Mouse (Mus musculus) kidney, adult 2 months (tissue): Measurements from ENCODE around the gene Ston1. TPM values are rescaled to one million over a fixed set of nuclear protein-coding genes. Genes with fewer than 3 reads are reported as not detected.

ENCODE experiments used
- DNase-seq: peaks from one replicate; pipeline ENCODE4 v3.0.0; 2021
- H3K27ac ChIP-seq: fragments of 200-500 bp; 2 replicates; pipeline ENCODE4 v1.5.1; 2012; ENCODE audit warnings: low read depth, low read length, control low read depth, inconsistent platforms; ENCODE audit not compliant: insufficient read depth
- H3K27me3 ChIP-seq: fragments of 200-500 bp; replicated peaks from 2 replicates; pipeline ENCODE4 v1.6.1; 2012; ENCODE audit warnings: mild to moderate bottlenecking, moderate library complexity, low read length, inconsistent platforms; ENCODE audit not compliant: control insufficient read depth, insufficient read depth
- H3K36me3 ChIP-seq: fragments of 200-500 bp; 2 replicates; pipeline ENCODE4 v1.6.1; 2012; ENCODE audit warnings: mild to moderate bottlenecking, moderate library complexity, low read length, inconsistent platforms; ENCODE audit not compliant: control insufficient read depth, insufficient read depth
- H3K4me1 ChIP-seq: fragments of 200-500 bp; 2 replicates; pipeline ENCODE4 v1.6.1; 2011; ENCODE audit warnings: low read length; ENCODE audit not compliant: control insufficient read depth, insufficient read depth
- H3K4me3 ChIP-seq: fragments of 200-500 bp; 2 replicates; pipeline ENCODE4 v1.5.1; 2011; ENCODE audit warnings: mild to moderate bottlenecking, low read depth, low read length, control low read depth; ENCODE audit not compliant: insufficient read depth
- CTCF ChIP-seq: fragments of 200-500 bp; conservative IDR thresholded peaks from 2 replicates; pipeline ENCODE4 v1.5.1; 2011; ENCODE audit warnings: low read depth, mild to moderate bottlenecking, control low read depth, low read length, moderate library complexity, mixed read lengths; ENCODE audit not compliant: insufficient read depth, insufficient read length
- POLR2A ChIP-seq: fragments of 200-500 bp; IDR thresholded peaks from one replicate; pipeline ENCODE4 v1.6.1; 2011; ENCODE audit warnings: low read depth, low read length, control low read depth
- WGBS: fragments of 180-500 bp; shearing (Covaris S2); methylation state at CpG from one replicate; pipeline ENCODE4 v1.1.7; 2018; 5-methylcytosine and 5-hydroxymethylcytosine counted together
- polyA plus RNA-seq: library from polyadenylated mRNA; depleted of rRNA; stranded (reverse); fragments of >200 nt; gene quantifications from 2 replicates; pipeline ENCODE4 v1.2.3, GENCODE M21; 2012; rRNA removed

The Ston1 gene
- polyA plus RNA-seq, result 22.5 and 25.6 TPM in 2 replicates

- Histone ChIP-seq H3K4me3 (peak within 1 kb of the TSS; percentile 79), H3K27ac (peak within 1 kb of the TSS; percentile 72), H3K27me3 (no peaks in the 10 kb centered on the region), H3K4me1 (peaks cover 3% of the 10 kb centered on the region; the same call in 1 of the 2 replicates), H3K36me3 (no peaks in the 10 kb centered on the region)
- no peak for TF ChIP-seq CTCF
- TF ChIP-seq POLR2A, result no peak
- DNase-seq, result peak; percentile 82
- under 1% methylated on average over 41 of the region's 41 CpGs for WGBS
These were observed at the start of gene Ston1 for GRCm38 (mm10) chr17:88597222-88598055. TSS of gene Ston1 (plus strand) at chr17:88597684.

- H3K4me1 ChIP-seq, result peaks cover 21% of the 10 kb centered on the region
- TF ChIP-seq CTCF (no peak), POLR2A (no peak)
- no peak for DNase-seq
- WGBS, result 92% methylated on average over 24 of the region's 24 CpGs
- 0 out of 2 replicates have a peak, but pooled peaks cover 3% of the 10 kb centered on the region for H3K36me3 ChIP-seq
- H3K27me3 ChIP-seq, result no peaks in the 10 kb centered on the region
- no peak overlapping the region for H3K4me3 ChIP-seq
- H3K27ac ChIP-seq, result no peak overlapping the region
These were observed 47.9 kb upstream of the Ston1 start for GRCm38 (mm10) chr17:88549411-88550191.

GRCm38 (mm10) chr17:88550351-88550750 is 47.1 kb upstream of the Ston1 start:
- Histone ChIP-seq H3K4me3 (no peak overlapping the region), H3K27ac (no peak overlapping the region), H3K4me1 (peaks cover 22% of the 10 kb centered on the region), H3K27me3 (no peaks in the 10 kb centered on the region), H3K36me3 (0 out of 2 replicates have a peak, but pooled peaks cover 3% of the 10 kb centered on the region)
- TF ChIP-seq CTCF (no peak), POLR2A (no peak)
- peak; percentile 70 for DNase-seq
- 54% methylated on average over 5 of the region's 5 CpGs for WGBS

- Histone ChIP-seq H3K4me1 (peaks cover 28% of the 10 kb centered on the region), H3K27ac (no peak overlapping the region), H3K4me3 (no peak overlapping the region), H3K36me3 (no peaks in the 10 kb centered on the region), H3K27me3 (no peaks in the 10 kb centered on the region)
- TF ChIP-seq POLR2A (no peak), CTCF (no peak)
- DNase-seq, result peak; percentile 60
- WGBS, result 51% methylated on average over 10 of the region's 10 CpGs
These were observed 46.2 kb upstream of the Ston1 start for GRCm38 (mm10) chr17:88550981-88551940.

- Histone ChIP-seq H3K27me3 (no peaks in the 10 kb centered on the region), H3K4me1 (peaks cover 33% of the 10 kb centered on the region), H3K4me3 (no peak overlapping the region), H3K36me3 (no peaks in the 10 kb centered on the region), H3K27ac (no peak overlapping the region)
- 47% methylated on average over 6 of the region's 6 CpGs for WGBS
- TF ChIP-seq POLR2A (no peak), CTCF (no peak)
- DNase-seq, result no peak
These were observed 44.9 kb upstream of the Ston1 start for GRCm38 (mm10) chr17:88552556-88552955.

- Histone ChIP-seq H3K27me3 (no peaks in the 10 kb centered on the region), H3K36me3 (no peaks in the 10 kb centered on the region), H3K4me1 (peaks cover 33% of the 10 kb centered on the region), H3K4me3 (no peak overlapping the region), H3K27ac (peak overlapping the region; percentile 45; the same call in 1 of the 2 replicates)
- no peak for DNase-seq
- TF ChIP-seq POLR2A, result no peak
- no peak for TF ChIP-seq CTCF
- WGBS, result 39% methylated on average over 8 of the region's 8 CpGs
These were observed 44.5 kb upstream of the Ston1 start for GRCm38 (mm10) chr17:88553001-88553449.
